Mouse (Mus musculus) liver (tissue): ENCODE measurements around the gene Nln.
A peak's percentile ranks its signal among the peaks of the same experiment; 100 is the strongest.

Experiments
- DNase-seq: peaks from one replicate; pipeline ENCODE4 v3.0.0-alpha.2; 2020; ENCODE audit warnings: mixed read lengths

The Nln gene

DNA sequence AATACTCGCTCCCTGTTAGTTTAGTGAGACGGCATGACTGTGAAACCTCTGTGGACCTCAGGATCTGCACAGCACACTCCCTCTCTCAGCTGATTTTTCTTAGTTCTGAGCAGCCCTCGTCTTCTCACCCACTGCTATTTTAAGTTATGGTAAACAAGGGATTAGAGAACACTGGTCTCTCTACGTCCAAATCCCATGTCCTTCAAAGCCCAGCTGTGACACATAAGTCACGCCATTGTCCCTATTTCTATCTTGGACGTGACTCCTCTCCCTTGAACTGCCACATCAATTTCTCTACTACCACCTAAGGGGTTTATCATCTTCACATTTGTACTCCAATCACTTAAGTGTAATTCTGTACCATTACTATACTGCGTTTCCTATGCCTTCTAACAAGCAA is 13.5 kb downstream of the Nln start:
- DNase-seq, result no peak

DNA sequence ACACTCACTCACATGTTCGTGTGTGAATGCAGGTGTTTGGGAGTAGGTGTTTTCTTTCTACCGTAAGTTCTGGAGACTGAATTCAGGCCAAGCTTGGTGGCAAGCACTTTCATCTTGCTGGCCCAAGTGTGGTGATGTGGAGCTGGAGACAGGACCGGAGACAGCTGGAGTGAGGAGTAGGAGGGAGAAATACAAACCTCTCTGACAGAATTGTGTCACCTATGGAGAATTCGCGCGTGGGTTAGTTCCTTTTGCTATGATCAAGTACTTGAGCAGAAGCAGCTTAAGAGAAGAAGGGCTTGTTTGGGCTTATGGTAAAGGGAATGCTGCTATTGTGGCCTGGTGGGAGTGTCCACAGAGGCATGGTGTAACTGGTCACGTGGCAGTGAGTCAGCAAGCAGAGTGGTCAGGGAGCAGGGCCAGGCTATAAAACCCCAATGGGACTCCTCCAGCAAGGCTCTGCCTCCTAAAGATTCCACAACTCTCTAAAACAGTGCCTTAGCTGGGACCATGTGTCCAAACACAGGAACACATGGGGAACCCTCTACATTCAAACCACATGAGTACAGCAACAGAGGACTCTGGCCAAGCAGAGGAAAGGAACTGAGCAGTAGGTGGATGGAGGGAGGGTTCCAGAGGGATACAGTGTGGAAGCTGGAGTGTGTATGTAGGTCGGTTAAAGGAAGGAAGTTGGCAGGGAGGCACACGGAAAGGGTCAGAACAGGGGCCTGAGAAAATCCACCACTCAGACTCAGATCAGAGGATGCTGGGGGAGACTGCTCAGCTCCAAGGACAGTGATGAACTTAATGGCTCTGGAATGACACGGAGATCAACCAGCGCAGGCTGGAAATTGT is 14.7 kb downstream of the Nln start:
- peak; percentile 23 for DNase-seq

DNA sequence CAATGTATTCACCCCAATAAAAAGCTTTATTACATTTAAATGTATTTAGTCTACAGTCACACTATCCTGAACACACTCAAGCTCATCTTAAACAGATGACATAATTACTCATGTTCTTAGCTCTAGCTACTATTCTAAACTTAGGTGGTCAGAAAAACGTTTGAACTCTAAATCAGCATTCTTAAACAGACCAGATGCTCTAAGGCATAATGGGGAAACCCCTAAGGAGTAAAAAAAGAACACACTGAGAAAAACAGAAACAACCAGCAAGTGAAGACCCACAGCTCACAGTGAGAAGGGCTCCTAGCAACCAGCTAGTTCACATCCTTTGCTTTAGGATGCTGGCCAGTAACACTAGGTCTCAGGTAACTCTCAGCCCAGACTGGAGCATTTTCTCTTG is 17.7 kb downstream of the Nln start:
- no peak for DNase-seq

DNA sequence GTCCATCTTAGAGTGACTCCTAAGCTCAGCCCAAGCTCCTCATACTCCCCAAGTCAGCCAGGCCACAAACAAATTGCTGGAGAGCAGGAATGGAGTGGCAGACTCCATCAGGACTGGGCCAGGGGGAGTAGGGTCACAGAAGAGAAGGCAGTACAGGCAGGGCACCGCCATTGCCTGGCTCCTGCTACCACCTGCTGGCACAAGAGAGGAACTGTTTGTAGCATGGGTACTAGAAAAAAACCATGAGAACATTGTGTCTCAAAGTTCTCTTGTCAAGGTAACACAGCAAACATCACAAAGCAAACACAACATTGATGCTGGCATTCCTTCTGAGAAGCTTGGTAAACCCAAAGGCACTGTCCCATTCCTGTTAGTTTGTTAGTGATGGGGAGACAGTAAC is 20.0 kb downstream of the Nln start:
- DNase-seq, result peak; percentile 38

DNA sequence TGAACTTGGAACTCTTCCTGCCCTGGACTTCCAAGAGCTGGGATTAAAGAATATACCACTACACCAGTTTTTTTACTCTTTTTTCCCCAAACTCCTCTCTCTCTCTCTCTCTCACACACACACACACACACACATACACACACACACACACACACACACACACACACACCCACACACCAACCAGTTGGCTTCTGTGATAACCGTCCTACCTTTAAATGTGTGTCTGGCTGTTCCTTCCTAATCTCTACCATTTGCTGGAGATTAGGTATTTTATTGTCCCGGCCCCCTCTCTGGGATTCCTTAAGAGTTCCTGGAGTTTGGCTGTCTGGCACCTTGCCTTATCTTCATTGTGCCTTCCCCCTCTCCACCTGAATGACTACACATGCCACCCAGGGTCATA is 24.8 kb downstream of the Nln start:
- no peak for DNase-seq

DNA sequence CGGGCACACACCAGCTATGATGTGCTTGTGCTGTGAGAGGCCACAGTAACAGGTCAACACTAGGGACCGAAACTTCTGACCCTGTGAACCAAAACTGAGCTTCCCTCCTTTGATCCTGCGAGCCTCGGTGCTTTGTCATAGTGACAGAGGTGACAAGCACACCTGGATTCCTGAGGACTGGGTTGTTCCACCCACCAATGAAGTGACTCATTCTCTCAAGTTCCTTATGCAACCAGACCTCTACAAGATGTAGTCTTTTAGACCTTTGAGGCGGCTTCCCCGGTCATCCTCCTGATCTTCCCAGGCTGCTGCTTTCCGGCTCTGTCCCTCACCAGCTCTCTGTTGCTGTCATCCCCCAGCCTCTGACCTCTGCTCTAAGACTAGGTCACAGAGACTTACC is 26.9 kb downstream of the Nln start:
- no peak for DNase-seq

DNA sequence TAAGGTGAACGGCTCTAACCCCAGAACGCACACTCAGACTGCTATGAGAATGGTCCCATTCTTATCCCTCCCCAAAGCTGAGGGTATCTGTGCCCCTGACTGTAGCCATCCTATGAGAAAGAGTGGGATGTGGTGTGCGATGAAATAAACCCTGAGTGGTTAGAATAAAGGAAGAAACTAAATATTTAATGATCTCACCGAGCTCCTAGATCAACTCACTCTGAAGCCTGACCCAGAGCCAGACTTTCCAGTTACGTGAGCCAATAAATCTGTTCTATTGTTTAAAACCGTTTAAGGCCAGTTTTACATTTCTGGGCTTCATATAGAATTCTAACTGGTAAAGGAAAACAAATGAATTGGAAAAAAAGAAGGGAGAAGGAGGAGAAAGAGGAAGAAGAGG is 32.4 kb downstream of the Nln start:
- DNase-seq, result no peak

DNA sequence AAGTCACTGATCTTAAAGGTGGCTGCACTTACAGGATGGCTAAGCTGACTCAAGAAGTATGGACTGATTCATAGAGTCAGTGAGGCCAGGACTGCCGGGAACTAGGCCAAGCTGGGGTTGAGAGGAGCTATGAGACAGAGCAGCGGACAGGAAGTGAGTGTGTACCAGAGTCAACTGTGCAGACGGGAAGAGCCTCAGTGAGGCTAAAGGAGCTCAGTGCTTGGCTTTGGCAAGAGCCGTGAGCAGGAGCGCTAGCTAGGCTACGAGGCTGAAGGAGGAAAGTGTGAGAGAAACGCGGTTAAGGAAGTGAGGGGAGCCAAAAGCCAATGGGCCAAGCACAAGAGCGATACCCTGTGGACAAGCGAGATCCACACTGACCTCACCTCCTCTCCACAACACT is 34.7 kb downstream of the Nln start:
- peak; percentile 9 for DNase-seq

DNA sequence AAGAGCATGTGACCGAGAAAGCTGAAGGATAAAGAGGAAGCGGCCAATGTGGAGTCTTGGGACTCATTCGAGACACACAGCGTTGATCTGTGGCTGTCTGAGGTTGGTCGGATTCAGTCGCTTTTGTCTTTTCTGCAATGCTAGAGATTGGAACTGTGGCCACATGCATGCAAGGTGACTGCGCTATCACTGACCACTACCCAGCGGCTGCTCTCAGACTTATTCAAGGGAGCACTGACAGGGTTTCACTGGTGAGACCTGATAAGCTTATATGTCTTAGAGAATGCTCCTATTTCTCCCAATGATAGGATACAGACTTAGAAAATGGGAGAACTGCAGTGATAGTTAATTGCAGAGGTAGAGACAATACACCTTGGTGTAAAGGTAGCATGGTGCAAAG is 35.2 kb downstream of the Nln start:
- DNase-seq, result no peak

DNA sequence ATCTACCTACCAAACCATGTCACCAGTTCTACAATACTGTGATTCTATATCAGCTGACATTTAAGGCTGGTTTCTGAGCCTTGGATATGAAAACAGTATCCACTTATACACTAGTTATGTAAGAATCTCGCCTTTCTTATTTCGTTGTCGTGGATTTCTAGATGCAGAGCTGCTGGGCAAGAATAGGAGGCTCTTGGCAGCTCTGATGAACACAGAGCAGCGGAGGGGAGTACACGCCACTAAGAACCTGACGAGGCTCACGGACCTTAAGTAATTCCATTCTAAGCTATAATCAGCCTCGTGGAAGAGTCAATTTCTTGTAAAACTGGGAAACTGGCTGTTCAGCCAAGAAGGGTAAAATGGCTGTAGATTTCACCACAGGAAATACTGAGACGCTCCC is 37.1 kb downstream of the Nln start:
- no peak for DNase-seq

DNA sequence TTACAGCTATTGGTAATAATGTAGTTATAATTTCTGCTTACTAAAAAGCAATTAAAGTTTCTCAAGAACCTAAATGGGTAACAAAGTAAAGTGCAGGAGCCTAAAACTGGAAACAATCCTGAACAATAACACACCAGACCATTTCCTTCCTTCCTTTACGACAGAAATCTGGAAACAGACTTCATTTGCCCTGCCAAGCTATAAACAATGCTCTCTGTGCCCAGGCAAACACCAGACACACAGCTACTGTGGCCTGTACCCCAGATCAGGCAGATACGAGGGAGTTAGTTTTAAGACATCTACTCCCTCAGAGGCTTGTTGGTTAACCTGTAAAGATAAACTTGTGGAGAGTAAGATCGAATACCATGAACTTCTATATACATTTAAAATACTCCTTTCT is 38.7 kb downstream of the Nln start:
- no peak for DNase-seq

DNA sequence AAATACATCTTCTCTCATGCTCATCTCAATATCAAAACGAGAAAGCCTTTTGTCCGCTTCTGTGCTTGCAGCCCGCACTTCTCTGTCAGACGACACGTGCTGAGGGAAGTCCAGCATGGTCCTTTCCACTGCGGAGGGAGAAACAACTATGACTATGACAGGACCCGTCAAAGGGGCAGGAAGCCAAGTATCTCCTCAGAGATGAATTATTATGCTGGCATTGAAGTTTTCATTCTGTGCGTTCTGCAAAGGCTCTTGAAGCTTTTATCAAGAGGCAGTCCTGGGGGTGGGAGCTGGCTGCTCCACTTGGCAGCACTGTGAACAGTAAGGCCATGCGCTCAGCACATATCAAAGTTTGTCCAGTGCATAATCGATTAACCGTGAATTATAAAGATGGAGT is 40.2 kb downstream of the Nln start:
- no peak for DNase-seq

DNA sequence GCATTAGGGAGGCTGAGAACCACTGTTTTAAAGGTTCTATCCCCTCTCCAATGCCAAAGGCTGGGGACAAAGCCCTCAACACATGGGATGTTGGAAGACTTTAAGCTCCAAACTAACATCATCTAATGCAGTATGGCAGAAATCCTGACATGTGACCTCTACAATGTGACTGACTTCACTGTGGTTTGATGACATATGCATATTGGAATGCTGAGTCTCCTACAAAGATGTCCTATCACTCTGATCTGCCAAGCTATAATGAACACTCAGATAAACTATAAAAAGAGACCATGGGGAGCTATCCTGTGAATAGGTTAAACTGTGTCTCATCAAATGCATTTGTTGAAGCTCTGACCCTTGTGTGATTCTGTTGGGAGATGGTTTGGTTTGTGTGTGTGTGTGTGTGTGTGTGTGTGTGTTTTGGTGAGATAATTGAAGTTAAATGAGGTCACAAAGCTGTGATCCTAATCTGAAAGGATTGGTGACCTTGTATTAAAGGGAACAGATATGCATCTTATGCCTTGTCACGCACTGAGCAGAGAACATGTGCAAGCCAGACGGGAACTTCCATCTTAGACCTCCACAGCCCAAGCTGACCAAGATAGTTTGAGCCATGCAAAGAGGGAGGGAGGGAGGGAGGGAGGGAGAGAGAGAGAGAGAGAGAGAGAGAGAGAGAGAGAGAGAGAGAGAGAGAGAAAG is 43.6 kb downstream of the Nln start:
- no peak for DNase-seq

DNA sequence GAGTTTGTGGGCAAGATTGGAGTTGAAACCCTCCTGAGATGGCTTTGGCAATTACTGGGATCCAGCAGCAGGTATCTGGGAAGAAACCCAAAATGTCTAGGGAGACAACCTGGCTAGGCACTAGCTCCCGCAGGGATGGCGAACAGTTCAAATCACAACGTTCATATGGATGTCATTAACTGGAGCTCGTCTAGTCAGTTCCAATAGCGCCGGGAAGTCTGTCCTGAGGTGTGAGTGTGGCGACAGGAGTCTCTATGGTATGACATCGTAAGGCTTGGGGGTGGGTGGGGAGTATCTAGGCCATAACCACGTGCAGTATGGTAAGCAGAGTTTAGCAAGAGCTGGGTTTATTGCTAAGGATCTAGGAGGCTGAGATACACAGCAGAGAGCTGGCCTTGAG is 46.4 kb downstream of the Nln start:
- DNase-seq, result no peak

DNA sequence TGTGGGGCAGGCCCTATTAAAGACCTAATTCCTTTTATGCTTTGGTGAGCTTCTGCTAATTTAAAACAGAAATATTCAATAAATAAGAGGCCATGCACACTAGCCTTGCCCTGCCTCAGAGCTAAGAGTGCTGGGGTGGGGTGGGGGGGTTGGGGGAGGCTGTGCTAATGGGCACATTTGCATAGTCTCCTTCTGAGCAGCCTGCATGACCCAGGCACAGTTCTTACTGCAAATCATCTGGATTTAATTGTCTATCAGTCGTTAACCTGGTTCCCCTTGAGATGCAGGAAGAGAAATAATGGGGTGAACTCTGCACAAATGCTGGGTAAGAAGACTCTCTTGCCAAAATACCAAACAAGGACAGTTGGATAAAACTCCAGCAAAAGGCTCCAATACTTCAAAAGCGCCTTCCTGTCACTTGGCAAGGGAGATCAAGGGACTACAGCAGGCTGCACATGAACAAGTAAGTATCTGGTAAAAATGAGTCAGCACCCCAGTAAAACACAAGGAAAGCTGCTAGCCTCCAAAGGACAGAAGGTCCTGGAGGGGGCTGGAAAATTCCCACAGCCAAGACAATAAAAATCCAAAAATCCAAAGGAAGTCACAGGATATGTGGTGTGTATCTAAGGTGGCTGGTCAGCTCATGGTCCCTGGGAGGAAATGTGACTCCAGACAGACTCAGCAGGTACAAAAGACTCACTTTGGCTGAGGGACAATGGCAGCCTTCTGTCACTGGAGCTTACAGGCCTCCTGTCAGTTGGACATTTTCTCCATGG is 47.3 kb downstream of the Nln start:
- no peak for DNase-seq

DNA sequence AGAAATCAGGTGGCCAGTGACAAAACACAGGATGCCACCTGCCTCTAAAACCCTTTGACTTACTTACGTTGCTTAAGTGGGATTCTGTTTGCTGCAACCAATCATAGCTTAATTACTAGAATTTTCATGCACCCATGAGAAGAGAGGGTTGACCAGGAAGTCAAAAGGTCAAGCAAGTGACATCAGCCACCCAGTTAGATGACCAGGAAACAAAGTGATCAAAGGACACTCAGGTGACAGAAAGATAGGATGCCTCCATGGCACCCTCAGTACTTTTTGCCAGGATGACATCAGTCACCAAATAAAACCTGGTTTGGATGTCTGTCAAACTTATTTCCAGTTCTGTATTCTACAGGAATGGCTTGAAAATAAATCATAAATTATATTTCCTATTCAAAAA is 49.2 kb downstream of the Nln start:
- DNase-seq, result no peak

DNA sequence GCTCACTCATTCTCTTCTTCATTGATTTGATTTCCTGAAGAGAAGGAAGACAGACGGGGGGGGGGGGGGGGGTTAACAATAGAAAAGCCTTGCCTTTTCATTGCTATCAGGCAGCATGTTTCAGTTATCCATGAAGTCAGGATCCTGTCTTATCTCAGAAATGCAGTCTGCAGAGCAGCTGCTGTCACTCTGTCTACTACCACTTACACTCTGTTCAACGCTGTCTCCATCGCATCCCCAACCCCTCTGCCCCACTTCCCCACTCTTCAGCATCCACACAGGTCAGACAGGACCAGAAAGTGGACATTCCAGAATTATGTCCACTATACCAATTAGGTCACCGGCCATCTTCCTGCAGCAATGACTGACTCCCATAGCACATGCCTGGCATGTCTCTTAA is 49.9 kb downstream of the Nln start:
- no peak for DNase-seq

DNA sequence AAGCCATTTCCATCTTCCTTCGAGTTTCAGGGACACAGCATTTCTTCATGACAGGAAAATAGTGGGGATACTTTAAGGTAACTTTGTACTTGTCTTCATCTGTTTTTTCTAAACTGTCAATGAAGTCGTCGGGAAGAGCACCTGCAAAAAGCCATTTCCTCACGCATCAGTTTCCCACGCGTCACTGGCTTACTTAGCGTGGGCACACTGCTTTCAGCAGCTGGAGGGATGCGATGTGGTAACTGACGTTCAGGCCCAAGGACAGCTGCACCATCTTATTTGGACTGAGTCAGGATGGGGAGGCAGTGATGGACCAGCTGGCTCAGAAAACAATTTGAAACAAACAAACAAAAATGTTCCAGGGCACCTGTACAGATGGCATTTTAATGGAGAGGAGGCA is 50.7 kb downstream of the Nln start:
- DNase-seq, result no peak

DNA sequence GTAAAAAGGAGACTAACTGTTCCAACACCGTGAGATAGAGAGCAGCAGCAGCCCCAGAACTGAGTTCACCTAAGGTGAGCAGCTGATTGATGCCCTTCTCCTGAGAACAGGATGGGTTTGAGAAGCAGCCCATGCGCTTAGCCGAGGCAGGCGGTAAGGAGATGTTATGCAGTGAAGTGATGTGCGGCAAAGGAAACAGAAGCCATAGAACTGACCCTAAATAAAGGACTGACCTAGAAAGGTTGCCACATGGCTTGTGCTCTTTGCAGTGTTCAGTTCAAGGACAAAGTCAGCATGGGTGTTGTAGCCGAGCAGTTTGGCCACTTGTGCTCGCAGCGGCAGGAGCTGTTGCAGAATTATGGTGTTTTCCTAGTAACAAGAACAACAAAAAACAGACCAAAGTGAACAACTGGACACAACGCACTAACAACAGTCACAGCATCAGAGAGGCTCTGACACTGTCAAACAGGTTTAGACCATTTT is 57.1 kb downstream of the Nln start:
- no peak for DNase-seq

DNA sequence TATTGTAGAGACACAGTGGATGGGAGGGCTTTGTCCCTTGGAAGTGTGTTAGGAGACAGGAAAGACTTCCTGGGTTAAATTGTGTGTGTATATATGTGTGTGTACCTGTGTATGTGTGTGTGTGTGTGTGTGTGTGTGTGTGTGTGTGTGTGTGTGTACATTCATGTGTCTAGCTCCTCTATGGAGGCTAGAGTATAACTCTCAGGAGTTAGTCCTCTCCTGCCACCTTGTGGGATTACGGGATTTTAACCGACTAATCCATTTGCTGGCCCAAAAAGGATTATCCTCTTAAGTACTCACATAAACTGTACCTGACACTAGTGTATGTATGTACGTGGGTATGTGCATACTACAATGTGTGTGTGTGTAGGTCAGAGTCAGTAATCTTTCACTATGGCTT is 60.6 kb downstream of the Nln start:
- no peak for DNase-seq

DNA sequence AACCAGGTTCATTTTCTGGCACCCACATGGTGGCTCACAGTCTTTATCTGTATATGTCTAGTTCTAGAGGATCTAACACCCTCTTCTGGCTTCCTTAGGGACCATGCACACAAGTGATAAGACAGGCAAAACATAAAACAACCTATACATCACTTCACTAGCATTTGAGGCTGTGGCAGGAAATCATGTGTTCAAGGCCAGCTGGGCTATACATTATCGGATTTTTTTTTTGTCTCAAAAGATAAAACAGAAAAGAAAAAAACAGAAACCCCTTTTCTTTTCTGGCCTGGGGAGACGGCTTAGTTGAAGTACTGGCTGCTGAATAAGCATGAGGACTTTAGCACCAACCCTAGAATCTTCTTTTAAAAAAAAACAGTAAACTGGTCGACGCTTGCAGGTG is 64.3 kb downstream of the Nln start:
- DNase-seq, result no peak

DNA sequence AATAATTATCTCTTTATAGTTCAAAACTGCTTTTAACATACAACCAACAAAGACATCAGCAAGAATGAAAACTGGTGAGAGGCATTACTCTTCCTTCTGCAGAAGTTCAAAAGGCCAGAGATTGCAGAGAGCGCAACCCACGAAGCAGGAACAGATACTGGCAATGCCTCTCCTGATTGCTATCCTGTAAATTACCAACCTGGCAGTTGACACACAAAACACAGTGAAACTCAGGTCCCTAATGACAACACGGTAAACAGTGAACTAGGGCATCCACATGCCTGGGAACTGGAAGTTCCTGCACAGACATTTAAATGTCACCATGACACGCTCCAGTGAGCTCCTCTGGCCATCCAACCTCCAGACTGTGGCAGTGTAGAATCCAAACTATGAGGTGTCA is 65.1 kb downstream of the Nln start:
- DNase-seq, result no peak

DNA sequence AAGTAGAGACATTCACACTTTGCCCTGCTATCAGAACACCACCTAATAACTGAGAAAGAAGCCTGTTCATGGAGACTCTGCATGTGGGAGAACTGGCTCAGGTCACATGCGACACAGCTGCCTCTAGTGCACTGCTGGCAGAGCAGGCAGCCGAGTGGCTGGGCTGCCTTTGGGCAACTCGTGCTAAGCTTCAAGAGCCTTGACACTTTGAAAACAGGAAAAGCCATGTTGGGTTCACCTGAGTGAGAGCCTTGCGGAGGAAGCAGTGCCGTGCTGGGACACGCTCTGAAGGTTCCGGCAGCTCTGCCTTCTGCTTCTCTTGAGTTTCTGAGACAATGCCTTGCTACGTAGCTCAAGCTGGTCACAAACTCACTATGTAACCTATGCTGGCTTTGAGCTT is 66.7 kb downstream of the Nln start:
- no peak for DNase-seq

DNA sequence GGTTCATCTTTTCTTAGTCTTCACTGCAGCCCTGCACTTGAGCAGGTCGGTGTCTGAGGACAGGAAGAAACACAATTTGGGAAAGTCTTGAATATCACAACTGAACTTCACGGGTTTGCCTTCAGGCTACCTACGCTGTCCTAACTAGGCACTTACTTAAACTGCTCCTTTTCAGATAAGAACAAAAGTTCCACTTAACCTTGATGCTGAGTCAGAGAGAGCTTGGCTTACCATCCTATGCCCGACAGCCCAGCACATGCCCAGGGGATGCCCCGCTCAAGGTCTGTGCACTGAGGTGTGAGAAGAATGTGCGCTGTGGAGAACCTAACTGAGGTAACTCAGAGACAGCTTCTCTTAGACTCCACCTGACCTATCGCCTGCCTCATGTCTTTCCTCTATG is 67.9 kb downstream of the Nln start:
- DNase-seq, result no peak
